Mouse (Mus musculus): ENCODE results near the gene Rpl35a. TPM values are rescaled to one million over a fixed set of nuclear protein-coding genes. Genes with fewer than 3 reads are reported as not detected.
A peak's percentile ranks its signal among the peaks of the same experiment; 100 is the strongest.
"Not testable (repeated sequence)": the region's sequence is repeated elsewhere in the genome, so short reads cannot be mapped to it uniquely, and the experiment has no call there.

Gene Rpl35a
- polyA plus RNA-seq, 1 experiment from 2014 or later, result 672 TPM

DNA sequence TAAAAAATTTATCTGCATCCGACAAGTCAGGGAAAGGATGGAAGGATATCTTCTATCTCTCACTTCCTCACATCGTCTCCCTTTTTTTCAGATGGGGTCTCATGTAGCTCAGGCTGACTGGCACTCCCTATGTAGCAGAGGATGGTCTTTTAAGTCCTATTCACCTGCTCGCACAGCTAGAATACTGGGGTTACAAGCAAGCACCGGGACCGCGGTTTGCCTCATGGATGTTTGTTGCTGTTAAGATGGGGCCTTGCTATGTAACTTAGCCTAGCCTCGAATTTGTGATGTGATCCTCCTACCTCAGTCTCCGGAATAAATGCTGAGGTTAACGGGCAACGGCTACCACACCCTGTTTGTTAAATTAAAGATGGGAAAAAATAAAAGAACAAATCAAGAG is 598 bp upstream of the Rpl35a start:
- no peak for ATAC-seq (ENCODE audit: insufficient number of reproducible peaks, insufficient read depth, low FRiP score, low read depth)
- no peak overlapping the region for H3K27ac ChIP-seq (replicated peaks in 1 of 2; ENCODE audit: control insufficient read depth in 1 of 2, insufficient read depth in 1 of 2, low read depth in 2 of 2, low read length in 2 of 2)
- peak overlapping the region; percentile 79 for H3K4me2 ChIP-seq (ENCODE audit: low read length)
- H3K36me3 ChIP-seq (ENCODE audit: control insufficient read depth, insufficient read depth, low read length), result peaks cover 30% of the 10 kb centered on the region
- H3K27me3 ChIP-seq (ENCODE audit: control insufficient read depth, insufficient read depth, low read length), result no peaks in the 10 kb centered on the region
- H3K4me1 ChIP-seq (ENCODE audit: control insufficient read depth in 2 of 2, insufficient read depth in 2 of 2, low read length in 2 of 2), result peaks cover 3 to 18% of the 10 kb centered on the region in 2 experiments; a peak in 3 of 4 replicates
- no peaks in the 10 kb centered on the region for H3K9me3 ChIP-seq (ENCODE audit: control insufficient read depth, low read length)
- peak overlapping the region; percentile 19 to 77; a peak in 3 of 4 replicates for H3K4me3 ChIP-seq (ENCODE audit: control insufficient read depth in 1 of 2, insufficient read depth in 1 of 2, low read depth in 1 of 2, low read length in 2 of 2)
- 22% methylated on average over 10 of the region's 10 CpGs for WGBS
- peak overlapping the region; percentile 97 for H3K9ac ChIP-seq (ENCODE audit: low read length)

DNA sequence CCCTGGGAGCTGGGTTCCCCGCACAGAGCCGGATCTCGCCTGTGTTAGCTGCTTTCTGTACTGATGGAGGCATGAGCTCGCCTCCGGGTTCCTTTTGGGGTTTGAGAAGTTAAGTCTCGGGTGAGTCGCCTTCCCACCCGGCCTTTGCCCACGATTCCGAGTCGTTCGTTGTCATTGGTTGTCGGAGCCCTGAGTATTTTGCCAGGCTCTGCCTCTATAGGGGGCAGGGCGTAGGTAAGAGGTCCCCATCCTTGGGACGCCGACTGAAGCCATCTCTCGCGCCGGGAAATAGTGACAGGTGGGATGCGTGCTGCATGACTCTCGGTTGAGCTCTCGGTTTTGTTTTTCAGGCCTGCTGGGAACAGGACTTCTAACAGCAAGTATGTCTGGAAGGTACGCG is 533 bp downstream of the Rpl35a start:
- under 1% methylated on average over 24 of the region's 24 CpGs for WGBS
- Histone ChIP-seq H3K27ac (replicated peaks in 1 of 2; ENCODE audit: control insufficient read depth in 1 of 2, insufficient read depth in 1 of 2, low read depth in 2 of 2, low read length in 2 of 2) (peak overlapping the region; percentile 69 to 90), H3K9ac (ENCODE audit: low read length) (peak overlapping the region; percentile 97), H3K4me2 (ENCODE audit: low read length) (peak overlapping the region; percentile 79), H3K27me3 (ENCODE audit: control insufficient read depth, insufficient read depth, low read length) (no peaks in the 10 kb centered on the region), H3K36me3 (ENCODE audit: control insufficient read depth, insufficient read depth, low read length) (peaks cover 35% of the 10 kb centered on the region), H3K4me1 (ENCODE audit: control insufficient read depth in 2 of 2, insufficient read depth in 2 of 2, low read length in 2 of 2) (peaks cover 3 to 20% of the 10 kb centered on the region in 2 experiments; a peak in 3 of 4 replicates), H3K9me3 (ENCODE audit: control insufficient read depth, low read length) (no peaks in the 10 kb centered on the region), H3K4me3 (ENCODE audit: control insufficient read depth in 1 of 2, insufficient read depth in 1 of 2, low read depth in 1 of 2, low read length in 2 of 2) (peak overlapping the region; percentile 77 to 78)
- ATAC-seq (ENCODE audit: insufficient number of reproducible peaks, insufficient read depth, low FRiP score, low read depth), result no peak

DNA sequence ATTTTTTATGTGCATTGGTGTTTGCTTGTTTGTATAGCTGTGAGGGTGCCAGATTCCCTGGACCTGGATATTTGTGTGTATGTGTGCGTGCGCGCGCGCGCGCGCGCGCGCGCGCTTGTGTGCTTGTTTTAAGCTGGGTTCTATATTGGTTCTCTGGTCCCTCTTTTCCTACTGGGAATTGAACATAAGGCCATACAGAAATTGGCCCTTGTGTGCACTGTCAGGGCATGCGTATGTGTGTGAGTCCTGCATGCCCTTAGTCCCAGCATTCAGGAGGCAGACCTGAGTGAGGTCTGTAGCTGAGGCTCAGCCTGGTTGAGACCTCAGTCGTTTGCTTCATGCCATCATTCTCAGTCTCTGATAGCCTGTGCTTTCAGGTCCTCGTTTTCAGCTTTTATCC is 1.8 kb downstream of the Rpl35a start:
- Histone ChIP-seq H3K9me3 (ENCODE audit: control insufficient read depth, low read length) (no peaks in the 10 kb centered on the region), H3K27ac (replicated peaks in 1 of 2; ENCODE audit: control insufficient read depth in 1 of 2, insufficient read depth in 1 of 2, low read depth in 2 of 2, low read length in 2 of 2) (no peak overlapping the region), H3K27me3 (ENCODE audit: control insufficient read depth, insufficient read depth, low read length) (no peaks in the 10 kb centered on the region), H3K4me1 (ENCODE audit: control insufficient read depth in 2 of 2, insufficient read depth in 2 of 2, low read length in 2 of 2) (peaks cover 3 to 21% of the 10 kb centered on the region in 2 experiments; a peak in 3 of 4 replicates), H3K9ac (ENCODE audit: low read length) (peak overlapping the region; percentile 97), H3K4me3 (ENCODE audit: control insufficient read depth in 1 of 2, insufficient read depth in 1 of 2, low read depth in 1 of 2, low read length in 2 of 2) (peak overlapping the region; percentile 9 to 77; a peak in 2 of 4 replicates), H3K36me3 (ENCODE audit: control insufficient read depth, insufficient read depth, low read length) (peaks cover 35% of the 10 kb centered on the region), H3K4me2 (ENCODE audit: low read length) (peak overlapping the region; percentile 79)
- no peak for ATAC-seq (ENCODE audit: insufficient number of reproducible peaks, insufficient read depth, low FRiP score, low read depth)
- 90% methylated on average over 16 of the region's 16 CpGs for WGBS

DNA sequence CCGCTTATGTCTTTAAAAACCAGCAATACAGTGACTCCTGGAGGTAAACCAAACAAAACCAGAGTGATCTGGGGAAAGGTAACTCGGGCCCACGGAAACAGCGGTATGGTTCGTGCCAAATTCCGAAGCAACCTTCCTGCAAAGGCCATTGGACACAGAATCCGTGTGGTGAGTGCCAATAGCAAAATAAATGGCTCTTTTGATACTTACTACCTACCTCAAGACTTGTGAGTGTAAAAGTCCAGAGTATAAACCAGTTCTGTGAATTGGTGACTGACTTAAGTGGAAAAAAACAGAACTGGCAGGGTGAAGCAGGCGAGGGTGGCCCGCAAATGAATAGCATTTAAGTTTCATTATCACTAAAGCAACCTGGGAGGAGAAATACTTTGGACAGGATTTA is 2.4 kb downstream of the Rpl35a start:
- H3K9me3 ChIP-seq (ENCODE audit: control insufficient read depth, low read length); H3K27me3 ChIP-seq (ENCODE audit: control insufficient read depth, insufficient read depth, low read length); H3K4me2 ChIP-seq (ENCODE audit: low read length); H3K27ac ChIP-seq (replicated peaks in 1 of 2; ENCODE audit: control insufficient read depth in 1 of 2, insufficient read depth in 1 of 2, low read depth in 2 of 2, low read length in 2 of 2); ATAC-seq (ENCODE audit: insufficient number of reproducible peaks, insufficient read depth, low FRiP score, low read depth); H3K4me3 ChIP-seq (ENCODE audit: control insufficient read depth in 1 of 2, insufficient read depth in 1 of 2, low read depth in 1 of 2, low read length in 2 of 2): not testable (repeated sequence)
- Histone ChIP-seq H3K4me1 (ENCODE audit: control insufficient read depth in 2 of 2, insufficient read depth in 2 of 2, low read length in 2 of 2) (peaks cover 8 to 27% of the 10 kb centered on the region in 2 experiments), H3K9ac (ENCODE audit: low read length) (peak overlapping the region; percentile 97; the same call in 1 of the 2 replicates), H3K36me3 (ENCODE audit: control insufficient read depth, insufficient read depth, low read length) (peaks cover 35% of the 10 kb centered on the region)
- WGBS, result 89% methylated on average over 9 of the region's 9 CpGs

DNA sequence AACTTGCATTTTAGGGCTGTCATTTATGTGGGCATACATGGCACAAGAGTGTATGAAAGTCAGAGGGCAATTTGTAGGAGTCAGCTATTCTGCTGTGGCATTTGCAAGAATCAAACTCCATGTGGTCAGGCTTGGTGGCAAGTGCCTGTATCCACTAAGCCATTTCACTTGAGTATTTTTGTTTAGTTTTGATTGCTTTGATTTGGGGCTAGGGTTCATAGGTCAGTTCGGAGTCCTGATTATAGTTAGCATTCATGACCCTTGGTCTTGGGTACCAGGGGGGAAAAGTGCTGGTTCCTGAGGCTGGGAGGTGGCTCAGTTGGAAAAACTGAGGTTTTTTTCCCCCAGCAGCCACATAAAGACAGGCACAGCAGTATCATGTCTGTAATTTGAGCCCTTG is 3.2 kb downstream of the Rpl35a start:
- Histone ChIP-seq H3K4me1 (ENCODE audit: control insufficient read depth in 2 of 2, insufficient read depth in 2 of 2, low read length in 2 of 2) (peaks cover 9 to 32% of the 10 kb centered on the region in 2 experiments), H3K4me2 (ENCODE audit: low read length) (no peak overlapping the region), H3K9ac (ENCODE audit: low read length) (no peak overlapping the region)

DNA sequence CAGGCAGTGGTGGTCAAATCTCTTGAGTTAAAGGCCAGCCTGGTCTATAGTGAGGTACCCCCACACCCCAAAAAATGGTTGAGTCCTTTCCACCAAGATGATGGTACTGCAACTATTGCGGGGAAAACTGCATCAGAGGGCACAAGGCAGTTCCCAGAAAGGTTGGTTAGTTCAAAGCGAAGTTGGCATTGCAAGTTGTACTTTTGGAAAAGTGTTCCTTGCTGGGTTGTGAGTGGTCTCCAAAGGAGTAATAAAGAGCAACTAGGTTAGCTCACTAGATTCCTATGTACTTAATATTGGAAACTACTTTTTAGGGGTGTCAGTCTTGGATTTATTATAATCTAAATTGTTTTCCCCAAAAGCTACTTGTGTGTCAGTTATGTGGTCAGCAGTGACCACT is 4.7 kb downstream of the Rpl35a start:
- Histone ChIP-seq H3K36me3 (ENCODE audit: control insufficient read depth, insufficient read depth, low read length) (peaks cover 35% of the 10 kb centered on the region), H3K4me2 (ENCODE audit: low read length) (no peak overlapping the region), H3K4me3 (ENCODE audit: control insufficient read depth in 1 of 2, insufficient read depth in 1 of 2, low read depth in 1 of 2, low read length in 2 of 2) (no peak overlapping the region), H3K9ac (ENCODE audit: low read length) (no peak overlapping the region), H3K27ac (replicated peaks in 1 of 2; ENCODE audit: control insufficient read depth in 1 of 2, insufficient read depth in 1 of 2, low read depth in 2 of 2, low read length in 2 of 2) (no peak overlapping the region), H3K27me3 (ENCODE audit: control insufficient read depth, insufficient read depth, low read length) (no peaks in the 10 kb centered on the region), H3K4me1 (ENCODE audit: control insufficient read depth in 2 of 2, insufficient read depth in 2 of 2, low read length in 2 of 2) (peaks cover 9 to 29% of the 10 kb centered on the region in 2 experiments), H3K9me3 (ENCODE audit: control insufficient read depth, low read length) (no peaks in the 10 kb centered on the region)
- WGBS, result 74% methylated on average over 2 of the region's 2 CpGs
- no peak for ATAC-seq (ENCODE audit: insufficient number of reproducible peaks, insufficient read depth, low FRiP score, low read depth)

More for the DNA sequence above, 3.2 kb downstream of the Rpl35a start:
- no peak for ATAC-seq (ENCODE audit: insufficient number of reproducible peaks, insufficient read depth, low FRiP score, low read depth)
- WGBS, result 96% methylated on average over 1 of the region's 1 CpGs
- Histone ChIP-seq H3K27ac (replicated peaks in 1 of 2; ENCODE audit: control insufficient read depth in 1 of 2, insufficient read depth in 1 of 2, low read depth in 2 of 2, low read length in 2 of 2) (no peak overlapping the region), H3K27me3 (ENCODE audit: control insufficient read depth, insufficient read depth, low read length) (no peaks in the 10 kb centered on the region), H3K9me3 (ENCODE audit: control insufficient read depth, low read length) (no peaks in the 10 kb centered on the region), H3K4me3 (ENCODE audit: control insufficient read depth in 1 of 2, insufficient read depth in 1 of 2, low read depth in 1 of 2, low read length in 2 of 2) (no peak overlapping the region), H3K36me3 (ENCODE audit: control insufficient read depth, insufficient read depth, low read length) (peaks cover 35% of the 10 kb centered on the region)

DNA sequence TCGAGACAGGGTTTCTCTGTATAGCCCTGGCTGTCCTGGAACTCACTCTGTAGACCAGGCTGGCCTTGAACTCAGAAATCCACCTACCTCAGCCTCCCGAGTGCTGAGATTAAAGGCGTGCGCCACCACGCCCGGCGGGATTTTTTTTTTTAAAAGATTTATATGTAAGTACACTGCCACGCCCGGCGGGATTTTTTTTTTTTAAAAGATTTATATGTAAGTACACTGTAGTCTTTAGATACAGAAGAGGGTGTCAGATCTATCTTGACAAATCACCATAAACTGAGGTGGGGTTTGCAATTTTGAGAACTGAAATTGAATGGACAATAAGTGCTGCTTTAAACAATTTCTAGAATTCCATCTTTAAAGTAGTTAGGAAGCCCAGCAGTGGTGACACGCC is 5.1 kb downstream of the Rpl35a start:
- peak overlapping the region in 1 of 2 experiments; percentile 84; a peak in 2 of 4 replicates for H3K4me3 ChIP-seq (ENCODE audit: control insufficient read depth in 1 of 2, insufficient read depth in 1 of 2, low read depth in 1 of 2, low read length in 2 of 2)
- WGBS, result 51% methylated on average over 11 of the region's 11 CpGs

More for the DNA sequence above, 5.1 kb downstream of the Rpl35a start:
- H3K9me3 ChIP-seq (ENCODE audit: control insufficient read depth, low read length), result no peaks in the 10 kb centered on the region
- peaks cover 37% of the 10 kb centered on the region for H3K36me3 ChIP-seq (ENCODE audit: control insufficient read depth, insufficient read depth, low read length)
- H3K27me3 ChIP-seq (ENCODE audit: control insufficient read depth, insufficient read depth, low read length), result no peaks in the 10 kb centered on the region
- H3K9ac ChIP-seq (ENCODE audit: low read length), result peak overlapping the region; percentile 67
- peaks cover 9 to 29% of the 10 kb centered on the region in 2 experiments for H3K4me1 ChIP-seq (ENCODE audit: control insufficient read depth in 2 of 2, insufficient read depth in 2 of 2, low read length in 2 of 2)
- peak overlapping the region; percentile 86 to 97 for H3K27ac ChIP-seq (replicated peaks in 1 of 2; ENCODE audit: control insufficient read depth in 1 of 2, insufficient read depth in 1 of 2, low read depth in 2 of 2, low read length in 2 of 2)
- no peak for ATAC-seq (ENCODE audit: insufficient number of reproducible peaks, insufficient read depth, low FRiP score, low read depth)
- peak overlapping the region; percentile 77 for H3K4me2 ChIP-seq (ENCODE audit: low read length)

Measured in heart, embryonic 14.5 days (tissue).